In genomic region chr5:9266280-9266923, GRCm38 (mm10) we compare ENCODE assay signal across 7 mouse cellular contexts. TPM values are rescaled to one million over a fixed set of nuclear protein-coding genes. Genes with fewer than 3 reads are reported as not detected.
A peak's percentile ranks its signal among the peaks of the same experiment; 100 is the strongest.
DNase-seq lines count a peak whose midpoint lies in the region; ATAC-seq and TF ChIP-seq lines count a peak whose summit lies in the region.

No protein-coding gene starts in this region.

- TF ChIP-seq POLR2A in brain, embryonic 14.5 days (IDR thresholded peaks at IDR 0.05; ENCODE audit: borderline replicate concordance, extremely low read depth, insufficient read depth, insufficient read length, poor library complexity, severe bottlenecking), result no peak
- TF ChIP-seq POLR2A in olfactory bulb, adult 2 months (IDR thresholded peaks at IDR 0.05; ENCODE audit: insufficient read depth, low read depth, low read length), result no peak

- under 1% methylated on average over 28 of the region's 30 CpGs for WGBS in forebrain, embryonic 15.5 days
- under 1% methylated on average over 30 of the region's 30 CpGs for WGBS in liver, embryonic 13.5 days (ENCODE audit: insufficient replicate concordance)
- WGBS in olfactory bulb, adult 2 months, result under 1% methylated on average over 30 of the region's 30 CpGs

- peaks cover 16% of the 10 kb centered on the region for H3K4me1 ChIP-seq in forebrain, embryonic 15.5 days
- H3K4me1 ChIP-seq in liver, embryonic 13.5 days (replicated peaks), result peaks cover 5% of the 10 kb centered on the region; the same call in 1 of the 2 replicates
- peaks cover 2% of the 10 kb centered on the region; the same call in 1 of the 2 replicates for H3K4me1 ChIP-seq in olfactory bulb, adult 2 months (ENCODE audit: control insufficient read depth, insufficient read depth, low read length)

- H3K9me3 ChIP-seq in forebrain, embryonic 15.5 days, result no peaks in the 10 kb centered on the region
- no peaks in the 10 kb centered on the region for H3K9me3 ChIP-seq in liver, embryonic 13.5 days (replicated peaks)

- no peaks in the 10 kb centered on the region for H3K36me3 ChIP-seq in forebrain, embryonic 15.5 days
- no peaks in the 10 kb centered on the region for H3K36me3 ChIP-seq in liver, embryonic 13.5 days

- H3K4me3 ChIP-seq in forebrain, embryonic 15.5 days, result peak overlapping the region; percentile 89
- peak overlapping the region; percentile 60 for H3K4me3 ChIP-seq in liver, embryonic 13.5 days (replicated peaks)
- H3K4me3 ChIP-seq in olfactory bulb, adult 2 months (ENCODE audit: insufficient read depth, low read depth, low read length), result peak overlapping the region; percentile 83

- H3K27me3 ChIP-seq in forebrain, embryonic 15.5 days, result no peaks in the 10 kb centered on the region
- H3K27me3 ChIP-seq in liver, embryonic 13.5 days, result peaks cover 29% of the 10 kb centered on the region

- ATAC-seq in forebrain, embryonic 15.5 days (replicated peaks), result no peak; the same call in 1 of the 2 replicates
- peak; percentile 24; the same call in 1 of the 2 replicates for ATAC-seq in liver, embryonic 13.5 days (ENCODE audit: low read depth)

- DNase-seq in left cerebral cortex, postnatal 4 days, result peak; percentile 27
- DNase-seq in left cerebral cortex, postnatal 36 days (ENCODE audit: low spot score in 2 of 2), result no peak
- peak; percentile 61 for DNase-seq in brain, embryonic 14.5 days (ENCODE audit: low read depth)
- no peak for DNase-seq in liver, embryonic 13.5 days
- no peak for DNase-seq in adrenal gland, adult (ENCODE audit: inconsistent age in 2 of 2, low spot score in 1 of 2)

- peak overlapping the region; percentile 94 for H3K4me2 ChIP-seq in forebrain, embryonic 15.5 days (replicated peaks)
- peak overlapping the region; percentile 73 for H3K4me2 ChIP-seq in liver, embryonic 13.5 days

- intact Hi-C loops in left cerebral cortex, postnatal 4 days (cut with DNase I), result loop anchor here (10.0 kb wide), 1 partner anchor 102 kb away; the partner anchor contains the start of gene Dmtf1
- intact Hi-C loops in left cerebral cortex, postnatal 36 days (cut with DNase I), result loop anchor here (2.0 to 5.0 kb wide), 2 partner anchors 106 to 156 kb away; partner anchors contain the start of gene Dmtf1

- peak; percentile 16; the same call in 1 of the 2 replicates for TF ChIP-seq CTCF in brain, embryonic 14.5 days (IDR thresholded peaks at IDR 0.05; ENCODE audit: borderline replicate concordance, extremely low read depth, insufficient read depth, insufficient read length)
- no peak for TF ChIP-seq CTCF in olfactory bulb, adult 2 months (IDR thresholded peaks at IDR 0.05; ENCODE audit: insufficient read depth, low read depth, low read length)

- H3K27ac ChIP-seq in forebrain, embryonic 15.5 days (replicated peaks), result peak overlapping the region; percentile 87
- H3K27ac ChIP-seq in liver, embryonic 13.5 days, result no peak overlapping the region
- H3K27ac ChIP-seq in olfactory bulb, adult 2 months (ENCODE audit: insufficient read depth, low read depth, low read length), result peak overlapping the region; percentile 82

- H3K9ac ChIP-seq in forebrain, embryonic 15.5 days (replicated peaks), result peak overlapping the region; percentile 83
- H3K9ac ChIP-seq in liver, embryonic 13.5 days, result peak overlapping the region; percentile 57

RNA-seq across cellular contexts. Expression of gene 9330182L06Rik, which starts 0.5 kb away (rescaled TPM):
- 10 to 100 TPM; 44.3 to 45.1 TPM for total RNA-seq in left cerebral cortex, postnatal 4 days (2021)
- total RNA-seq in left cerebral cortex, postnatal 36 days (2021), result 10 to 100 TPM; 31.7 to 33.0 TPM
- 15.6 and 25.1 TPM in 2 replicates for polyA plus RNA-seq in brain, embryonic 14.5 days (2012; rRNA removed)
- 7.9 and 8.5 TPM in 2 replicates for polyA plus RNA-seq in forebrain, embryonic 15.5 days (2015; fragmentation: Nextera tagmentation; extraction: Ambion mirVana)
- polyA plus RNA-seq in liver, embryonic 13.5 days (2015; fragmentation: Nextera tagmentation; extraction: Ambion mirVana), result 0.16 and 0.24 TPM in 2 replicates
- polyA plus RNA-seq in olfactory bulb, adult 2 months (2012; ENCODE audit: insufficient read depth, insufficient read length, low replicate concordance, missing spikeins), result not detected in 2 replicates

Comparison
In these comparisons a context has a peak if more than half of its experiments do, and no peak if none do; other contexts are left out.
1. DNase-seq: peak in left cerebral cortex, postnatal 4 days (single experiment) and brain, embryonic 14.5 days (single experiment); none in left cerebral cortex, postnatal 36 days (0 of 2), liver, embryonic 13.5 days (single experiment) and adrenal gland, adult (0 of 2).
2. Peak in every context shown above with its lines, with median percentiles within 50 percentile points of each other: H3K4me3 ChIP-seq.